Mouse (Mus musculus) neural tube, embryonic 14.5 days (tissue): Measurements from ENCODE around the gene Alx3. TPM values are rescaled to one million over a fixed set of nuclear protein-coding genes. Genes with fewer than 3 reads are reported as not detected.

Experiments
- ATAC-seq: fragments of 200-750 bp; cut with Nextera tagmentation; 2 replicates; pipeline ENCODE4 v1.8.0; 2017; ENCODE audit warnings: low read depth, mild to moderate bottlenecking, moderate TSS enrichment, moderate library complexity
- H3K27ac ChIP-seq: fragments of 300-500 bp; sonication (generic); 2 replicates; pipeline ENCODE4 v1.5.1; 2014; ENCODE audit warnings: low read depth, mild to moderate bottlenecking, control low read depth, low read length, moderate library complexity, mixed read lengths
- H3K27me3 ChIP-seq: fragments of 300-500 bp; sonication (generic); 2 replicates; pipeline ENCODE4 v1.6.1; 2014; ENCODE audit warnings: low read length; ENCODE audit not compliant: control insufficient read depth, insufficient read depth
- H3K36me3 ChIP-seq: fragments of 300-500 bp; sonication (generic); 2 replicates; pipeline ENCODE4 v1.6.1; 2014; ENCODE audit warnings: low read length, mixed read lengths; ENCODE audit not compliant: control insufficient read depth, insufficient read depth
- H3K4me1 ChIP-seq: fragments of 300-500 bp; sonication (generic); 2 replicates; pipeline ENCODE4 v1.6.1; 2014; ENCODE audit warnings: low read length; ENCODE audit not compliant: control insufficient read depth, insufficient read depth
- H3K4me2 ChIP-seq: fragments of 300-500 bp; sonication (generic); 2 replicates; pipeline ENCODE4 v1.6.1; 2014; ENCODE audit warnings: mild to moderate bottlenecking, low read depth, low read length, control low read depth
- H3K4me3 ChIP-seq: fragments of 300-500 bp; sonication (generic); 2 replicates; pipeline ENCODE4 v1.5.1; 2014; ENCODE audit warnings: low read depth, low read length, control low read depth, mixed read lengths
- H3K9ac ChIP-seq: fragments of 300-500 bp; sonication (generic); replicated peaks from 2 replicates; pipeline ENCODE4 v1.6.1; 2014; ENCODE audit warnings: low read depth, mild to moderate bottlenecking, control low read depth, low read length, mixed read lengths
- H3K9me3 ChIP-seq: fragments of 300-500 bp; sonication (generic); 2 replicates; pipeline ENCODE4 v1.6.1; 2016; ENCODE audit warnings: low read length; ENCODE audit not compliant: control insufficient read depth
- WGBS: fragments of 180-500 bp; shearing (Covaris S2); extraction: QIAGEN DNeasy Blood & Tissue Kit; methylation state at CpG from one replicate; pipeline ENCODE4 v1.1.7; 2014; 5-methylcytosine and 5-hydroxymethylcytosine counted together
- polyA plus RNA-seq: library from polyadenylated mRNA; unstranded; fragments of >200 nt; fragmentation: Nextera tagmentation; extraction: Ambion mirVana; gene quantifications from 2 replicates; pipeline ENCODE4 v1.2.1, GENCODE M21; 2014

The Alx3 gene
- polyA plus RNA-seq, 1 experiment from 2014 or later: not detected

- 88% methylated on average over 7 of the region's 7 CpGs for WGBS
- no peak overlapping the region for H3K9ac ChIP-seq
- H3K27me3 ChIP-seq: no peaks in the 10 kb centered on the region
- H3K4me1 ChIP-seq: peaks cover 12% of the 10 kb centered on the region
- ATAC-seq: no peak
- H3K4me2 ChIP-seq: no peak overlapping the region
- H3K4me3 ChIP-seq: no peak overlapping the region
- H3K27ac ChIP-seq: no peak overlapping the region
- H3K36me3 ChIP-seq: peaks cover 52% of the 10 kb centered on the region
- H3K9me3 ChIP-seq: no peaks in the 10 kb centered on the region
Measured at GRCm38 (mm10) chr3:107627641-107628040, 32.8 kb downstream of the Alx3 start.

GRCm38 (mm10) chr3:107628551-107628950 is 33.7 kb downstream of the Alx3 start:
- Histone ChIP-seq H3K9me3 (no peaks in the 10 kb centered on the region), H3K36me3 (peaks cover 43% of the 10 kb centered on the region), H3K4me1 (peaks cover 12% of the 10 kb centered on the region), H3K9ac (no peak overlapping the region), H3K4me2 (no peak overlapping the region), H3K27me3 (no peaks in the 10 kb centered on the region), H3K4me3 (no peak overlapping the region), H3K27ac (no peak overlapping the region)
- ATAC-seq: no peak
- 95% methylated on average over 2 of the region's 2 CpGs for WGBS

GRCm38 (mm10) chr3:107629411-107629810 is 34.6 kb downstream of the Alx3 start:
- peaks cover 36% of the 10 kb centered on the region for H3K36me3 ChIP-seq
- no peaks in the 10 kb centered on the region for H3K27me3 ChIP-seq
- no peak overlapping the region for H3K27ac ChIP-seq
- 98% methylated on average over 4 of the region's 4 CpGs for WGBS
- H3K4me1 ChIP-seq: peaks cover 12% of the 10 kb centered on the region
- no peak overlapping the region for H3K4me2 ChIP-seq
- no peak for ATAC-seq
- no peak overlapping the region for H3K9ac ChIP-seq
- H3K9me3 ChIP-seq: no peaks in the 10 kb centered on the region
- no peak overlapping the region for H3K4me3 ChIP-seq

GRCm38 (mm10) chr3:107630682-107631522 is 36.1 kb downstream of the Alx3 start, which contains the start of gene Gm10961:
Gm10961 (plus strand) TSS chr3:107631322.
- peak; percentile 84 for ATAC-seq

GRCm38 (mm10) chr3:107631523-107631958 is 36.7 kb downstream of the Alx3 start, which contains the start of gene Strip1:
Strip1 (minus strand) TSS chr3:107631694.
- H3K27me3 ChIP-seq: no peaks in the 10 kb centered on the region
- ATAC-seq: peak; percentile 96
- H3K27ac ChIP-seq: peak within 1 kb of the TSS; percentile 98
- peak within 1 kb of the TSS; percentile 97 for H3K9ac ChIP-seq
- H3K4me2 ChIP-seq: peak within 1 kb of the TSS; percentile 78
- H3K4me3 ChIP-seq: peak within 1 kb of the TSS; percentile 98
- under 1% methylated on average over 35 of the region's 35 CpGs for WGBS
- H3K36me3 ChIP-seq: peaks cover 16% of the 10 kb centered on the region
- peaks cover 12% of the 10 kb centered on the region for H3K4me1 ChIP-seq
- H3K9me3 ChIP-seq: no peaks in the 10 kb centered on the region

More at GRCm38 (mm10) chr3:107630682-107631522, 36.1 kb downstream of the Alx3 start, which contains the start of gene Gm10961:
- peaks cover 12% of the 10 kb centered on the region for H3K4me1 ChIP-seq
- peak within 1 kb of the TSS; percentile 97 for H3K9ac ChIP-seq
- H3K4me3 ChIP-seq: peak within 1 kb of the TSS; percentile 98
- H3K27ac ChIP-seq: peak within 1 kb of the TSS; percentile 98
- H3K36me3 ChIP-seq: peaks cover 21% of the 10 kb centered on the region
- under 1% methylated on average over 48 of the region's 48 CpGs for WGBS
- peak within 1 kb of the TSS; percentile 78 for H3K4me2 ChIP-seq
- H3K9me3 ChIP-seq: no peaks in the 10 kb centered on the region
- H3K27me3 ChIP-seq: no peaks in the 10 kb centered on the region

GRCm38 (mm10) chr3:107632786-107633185 is 38.0 kb downstream of the Alx3 start:
- Histone ChIP-seq H3K36me3 (peaks cover 4% of the 10 kb centered on the region; the same call in 1 of the 2 replicates), H3K4me1 (peaks cover 12% of the 10 kb centered on the region), H3K4me3 (no peak overlapping the region), H3K9me3 (no peaks in the 10 kb centered on the region), H3K27ac (no peak overlapping the region), H3K4me2 (no peak overlapping the region), H3K27me3 (no peaks in the 10 kb centered on the region), H3K9ac (no peak overlapping the region)
- 93% methylated on average over 4 of the region's 4 CpGs for WGBS
- no peak for ATAC-seq

- ATAC-seq: no peak
- WGBS: 95% methylated on average over 9 of the region's 9 CpGs
Measured at GRCm38 (mm10) chr3:107633906-107634305, 39.1 kb downstream of the Alx3 start.

GRCm38 (mm10) chr3:107635836-107636235 is 41.0 kb downstream of the Alx3 start:
- Histone ChIP-seq H3K9ac (no peak overlapping the region), H3K27ac (no peak overlapping the region), H3K9me3 (no peaks in the 10 kb centered on the region), H3K27me3 (no peaks in the 10 kb centered on the region), H3K36me3 (no peaks in the 10 kb centered on the region), H3K4me2 (no peak overlapping the region), H3K4me3 (no peak overlapping the region), H3K4me1 (no peaks in the 10 kb centered on the region)
- ATAC-seq: no peak
- WGBS: 55% methylated on average over 8 of the region's 8 CpGs

More at GRCm38 (mm10) chr3:107633906-107634305, 39.1 kb downstream of the Alx3 start:
- Histone ChIP-seq H3K36me3 (no peaks in the 10 kb centered on the region), H3K9me3 (no peaks in the 10 kb centered on the region), H3K9ac (no peak overlapping the region), H3K4me1 (peaks cover 12% of the 10 kb centered on the region), H3K4me3 (no peak overlapping the region), H3K27me3 (no peaks in the 10 kb centered on the region), H3K4me2 (no peak overlapping the region), H3K27ac (no peak overlapping the region)

- H3K36me3 ChIP-seq: no peaks in the 10 kb centered on the region
- no peak overlapping the region for H3K4me2 ChIP-seq
- no peak overlapping the region for H3K9ac ChIP-seq
- H3K27ac ChIP-seq: no peak overlapping the region
- H3K27me3 ChIP-seq: no peaks in the 10 kb centered on the region
- no peaks in the 10 kb centered on the region for H3K9me3 ChIP-seq
- no peak overlapping the region for H3K4me3 ChIP-seq
- 84% methylated on average over 3 of the region's 3 CpGs for WGBS
- ATAC-seq: no peak
- no peaks in the 10 kb centered on the region for H3K4me1 ChIP-seq
Measured at GRCm38 (mm10) chr3:107636236-107636635, 41.4 kb downstream of the Alx3 start.
